Mouse (Mus musculus) kidney, postnatal 10 days (tissue): Measurements from ENCODE around the gene Kif7.

Experiments used
- DNase-seq: peaks from one replicate; pipeline ENCODE4 v3.0.0; 2021; ENCODE audit warnings: mixed read lengths

Kif7 gene

DNA sequence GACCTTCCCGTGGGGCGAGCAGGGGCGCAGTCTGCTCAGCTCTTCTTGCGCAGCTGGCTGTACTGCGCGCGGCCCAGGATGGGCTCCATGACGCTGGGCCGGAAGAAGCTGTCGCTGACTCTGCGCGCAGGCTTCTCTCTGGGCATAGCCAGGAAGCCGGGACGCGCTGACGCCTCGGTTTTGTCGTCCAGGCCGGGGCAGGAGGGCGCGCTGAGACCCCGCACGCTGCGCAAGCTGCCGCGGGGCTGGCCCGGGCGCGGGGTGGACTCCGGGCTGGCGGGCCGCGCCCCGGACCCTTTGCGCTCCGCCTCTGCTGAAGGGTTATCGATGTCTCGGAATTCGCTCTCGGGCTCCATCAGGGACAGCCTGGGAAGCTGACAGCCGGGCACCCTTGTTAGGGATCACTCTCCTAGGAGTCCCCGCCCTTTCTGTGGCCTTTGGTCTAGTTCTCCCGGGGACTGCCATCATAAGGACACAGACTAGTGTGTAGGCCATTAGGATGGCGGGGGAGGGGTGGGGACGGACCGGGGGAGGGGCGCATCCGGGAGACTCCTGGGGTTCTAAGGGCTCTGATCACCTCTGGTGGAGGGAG lies 6.0 kb upstream of the Kif7 start:
- peak; percentile 81 for DNase-seq

GRCm38 (mm10) chr7:79710831-79711230 lies 4.7 kb downstream of the Kif7 start:
- no peak for DNase-seq

DNA sequence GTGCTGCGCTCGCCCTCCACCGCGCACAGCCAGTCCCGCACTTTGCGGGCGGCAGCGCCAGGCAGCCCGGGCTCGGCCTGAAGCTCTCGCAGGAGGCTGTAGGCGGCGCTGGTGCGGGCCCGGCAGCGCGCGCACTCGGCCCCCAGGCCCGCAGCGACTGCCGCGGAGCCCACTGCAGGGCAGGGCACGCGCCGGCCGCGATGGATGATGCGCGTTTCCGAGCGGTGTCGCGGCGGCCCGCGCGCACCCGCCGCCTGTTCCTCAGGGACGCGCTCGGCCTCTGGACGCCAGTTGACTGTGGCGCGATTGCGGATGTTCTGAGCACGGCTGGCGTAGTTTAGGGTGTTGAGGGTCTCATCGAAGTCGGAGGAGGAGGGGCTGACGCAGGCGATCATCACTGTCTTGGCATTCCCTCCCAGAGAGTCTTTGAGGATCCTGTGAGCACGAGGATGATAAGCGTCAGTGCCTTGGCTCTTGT lies 5.4 kb downstream of the Kif7 start:
- DNase-seq, result peak; percentile 61

DNA sequence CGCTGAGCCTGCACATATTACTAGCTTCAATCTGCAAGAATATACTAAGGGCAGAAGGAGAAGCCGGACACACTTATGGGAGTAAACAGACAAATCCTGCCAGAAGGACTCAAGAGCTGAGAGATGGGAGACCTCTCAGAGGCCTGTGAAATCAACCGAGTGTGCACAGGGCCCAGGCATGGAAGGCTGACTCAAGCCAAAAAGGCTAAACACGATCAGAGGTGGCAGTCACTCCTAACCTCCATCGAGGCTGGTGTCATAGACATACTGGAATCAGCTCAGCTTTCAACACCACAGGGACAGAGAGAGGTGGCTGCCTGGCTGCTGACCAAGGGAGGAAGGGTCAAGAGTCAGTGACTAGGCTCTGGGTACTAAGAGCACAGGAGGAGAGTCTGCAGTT lies 10.3 kb downstream of the Kif7 start:
- no peak for DNase-seq

DNA sequence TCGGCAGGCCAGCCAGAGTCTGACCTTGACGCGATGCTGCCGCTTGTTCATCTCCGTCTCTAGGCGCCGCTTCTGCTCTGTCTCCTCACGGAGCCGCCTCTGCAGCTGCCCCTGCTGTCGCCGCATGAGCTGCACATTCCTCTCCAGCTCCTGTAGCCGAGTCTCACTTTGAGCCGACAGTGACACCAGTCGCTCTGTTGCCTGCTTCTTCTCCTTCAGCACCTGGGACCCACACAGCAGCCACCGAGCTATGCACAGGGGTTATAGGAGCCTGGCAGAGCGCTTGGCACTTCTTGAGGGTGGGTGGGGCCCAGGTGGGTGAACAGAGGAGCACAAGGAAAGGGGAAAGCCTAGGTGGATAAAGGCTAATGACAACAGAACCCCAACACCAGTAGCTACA lies 12.8 kb downstream of the Kif7 start:
- no peak for DNase-seq

DNA sequence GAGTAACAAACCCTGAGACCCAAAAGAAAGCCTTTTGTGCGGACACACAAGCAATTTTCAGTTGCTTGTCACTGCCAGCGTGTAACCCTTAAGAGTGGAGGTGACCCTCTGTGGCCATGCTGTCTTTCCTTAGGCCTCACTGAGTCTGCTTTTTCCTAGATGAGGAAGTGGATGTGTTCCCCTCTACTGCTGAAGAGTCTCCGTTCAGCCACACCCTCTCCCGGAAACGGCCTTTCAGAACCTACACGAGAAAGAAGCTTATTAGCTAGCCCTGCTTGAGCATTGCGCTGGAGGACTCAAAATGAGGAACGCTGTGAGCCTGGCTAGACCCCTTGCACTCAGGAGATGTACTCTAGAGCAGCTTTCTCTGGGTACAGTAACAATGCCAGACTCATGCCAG lies 19.0 kb downstream of the Kif7 start:
- no peak for DNase-seq

GRCm38 (mm10) chr7:79680231-79680630 lies 35.3 kb downstream of the Kif7 start:
- no peak for DNase-seq

- no peak for DNase-seq
Measured at GRCm38 (mm10) chr7:79679186-79679585, 36.3 kb downstream of the Kif7 start.

DNA sequence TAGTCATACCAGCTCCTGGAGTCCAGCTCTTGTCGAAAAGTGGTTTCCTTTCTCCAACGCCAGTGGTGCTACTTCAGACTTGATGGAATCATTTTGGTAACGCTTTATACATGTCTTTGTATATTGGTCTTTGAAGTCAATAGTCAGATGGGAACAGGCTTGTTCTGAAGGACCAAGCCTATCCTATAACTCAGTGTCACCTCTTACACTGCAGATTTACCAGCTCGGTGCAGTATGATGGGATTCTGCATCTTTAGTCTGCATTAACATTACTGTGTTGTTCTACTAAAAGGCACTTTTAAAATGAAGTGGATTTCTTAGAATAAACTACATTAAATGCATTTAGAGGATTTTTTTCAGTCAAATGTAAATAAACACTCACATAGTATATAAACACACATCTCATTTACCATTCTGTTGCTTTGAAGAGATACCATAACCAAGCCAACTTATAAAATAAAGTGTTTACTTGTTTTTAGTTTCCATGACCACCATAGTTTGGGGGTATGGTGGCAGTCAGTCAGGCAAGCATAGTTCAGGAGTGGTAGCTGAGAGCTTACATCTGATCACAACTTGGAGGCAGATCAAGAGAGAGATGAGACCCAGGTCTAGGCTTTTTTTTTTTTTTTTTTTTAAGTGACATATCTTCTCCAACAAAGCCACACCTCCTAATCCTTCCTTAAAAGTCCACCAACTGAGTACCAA lies 44.5 kb downstream of the Kif7 start:
- no peak for DNase-seq

DNA sequence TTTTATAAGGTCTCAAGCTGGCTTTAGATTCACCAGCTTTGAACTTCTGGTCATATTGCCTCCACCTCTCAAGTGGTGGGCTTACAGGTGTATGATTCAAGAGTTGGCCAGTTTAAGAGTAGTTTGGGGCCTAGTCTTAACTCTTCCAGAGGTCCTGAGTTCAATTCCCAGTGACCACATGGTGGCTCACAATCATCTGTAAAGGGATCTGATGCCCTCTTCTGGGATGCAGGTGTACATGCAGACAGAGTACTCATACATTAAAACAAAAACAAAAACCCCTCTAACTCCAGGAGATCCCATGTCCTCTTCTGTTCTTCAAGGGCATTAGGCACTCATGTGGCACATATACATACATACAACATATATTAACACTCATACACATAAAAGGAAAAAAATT lies 48.8 kb downstream of the Kif7 start:
- no peak for DNase-seq

- no peak for DNase-seq
Measured at GRCm38 (mm10) chr7:79661253-79661890, 54.1 kb downstream of the Kif7 start.

- DNase-seq, result no peak
Measured at GRCm38 (mm10) chr7:79660291-79661150, 55.0 kb downstream of the Kif7 start.

DNA sequence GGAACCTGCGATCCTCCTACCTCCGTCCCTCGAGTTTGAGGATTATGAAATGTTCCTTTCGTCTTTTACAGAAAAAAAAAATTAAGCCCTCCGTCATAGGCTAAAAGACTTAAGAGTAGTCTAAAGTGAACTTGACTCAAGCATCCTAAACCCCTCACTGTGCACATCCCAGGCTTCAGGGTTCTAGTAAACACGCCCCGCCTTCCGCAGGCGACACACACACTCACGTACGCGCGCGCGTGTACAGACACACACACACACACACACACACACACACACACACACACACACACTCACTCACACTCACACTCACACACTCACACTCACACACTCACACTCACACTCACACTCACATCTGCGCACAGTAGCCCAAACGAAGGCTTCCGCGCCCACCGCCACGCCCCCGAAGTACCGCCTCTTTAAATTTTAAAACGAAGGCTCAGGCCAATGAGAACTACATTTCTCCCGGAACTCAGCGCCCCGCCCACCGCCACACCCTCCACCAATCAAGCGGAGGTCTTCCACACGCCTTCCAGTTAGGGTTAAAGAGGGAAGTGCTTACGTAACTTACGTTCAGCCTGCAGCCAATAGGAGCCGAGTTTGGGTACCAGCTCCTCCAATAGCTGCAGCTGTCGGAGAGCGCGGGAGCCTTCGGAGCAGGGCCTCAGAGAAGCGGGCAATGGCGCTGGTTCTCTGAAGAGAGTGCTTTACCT lies 55.8 kb downstream of the Kif7 start, which contains the start of gene Ticrr:
Gene Ticrr, plus strand, starts transcription at position 619 of the 713 bp plus-strand sequence.
- peak; percentile 98 for DNase-seq

DNA sequence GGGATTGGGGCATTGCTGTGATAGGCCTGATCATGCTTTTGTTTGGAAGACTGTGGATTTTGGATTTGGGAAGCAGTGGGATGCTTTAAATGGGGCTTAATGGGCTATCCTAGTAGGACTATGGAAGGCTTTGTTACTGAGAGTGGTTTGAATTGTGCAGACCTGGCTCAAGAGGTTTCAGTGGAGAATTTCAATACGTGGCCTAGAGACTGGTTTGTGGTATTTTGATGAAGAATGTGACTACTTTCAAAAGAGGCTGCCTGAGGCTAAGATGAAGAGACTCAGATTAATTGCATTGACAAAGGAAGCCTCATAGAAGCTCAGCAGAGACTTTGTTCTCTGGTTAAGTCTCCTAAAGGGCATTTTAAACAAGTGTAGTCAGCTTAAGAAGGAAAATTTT lies 60.9 kb downstream of the Kif7 start:
- no peak for DNase-seq

- DNase-seq, result no peak
Measured at GRCm38 (mm10) chr7:79654185-79654584, 61.3 kb downstream of the Kif7 start.

DNA sequence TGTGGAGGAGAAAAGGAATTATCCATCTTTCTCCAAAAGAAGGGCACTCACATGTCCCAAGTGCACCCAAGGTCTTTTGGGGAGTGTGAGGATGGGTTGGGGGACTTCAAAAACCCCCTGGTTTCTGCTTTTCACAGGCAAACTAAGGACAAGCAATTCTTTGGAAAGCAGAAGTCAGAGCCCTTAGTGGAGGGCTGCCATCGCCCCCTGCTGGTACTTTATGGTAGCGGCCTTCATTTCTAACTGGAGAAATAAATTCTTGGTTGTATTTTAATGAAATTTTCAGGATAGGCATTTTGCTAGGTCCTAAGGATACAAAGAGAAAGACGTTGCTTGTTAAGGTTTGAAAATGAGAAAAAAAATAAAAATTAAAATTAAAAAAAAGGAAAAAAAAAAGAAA lies 66.5 kb downstream of the Kif7 start:
- DNase-seq, result peak; percentile 76
